Mouse (Mus musculus): Measurements from ENCODE around the gene Bcam. TPM values are rescaled to one million over a fixed set of nuclear protein-coding genes. Genes with fewer than 3 reads are reported as not detected.
"Not testable (repeated sequence)": the region's sequence is repeated elsewhere in the genome, so short reads cannot be mapped to it uniquely, and the experiment has no call there.

The Bcam gene
- total RNA-seq (2021): 10 to 100 TPM; 43.5 to 53.8 TPM
- long read RNA-seq, experiment 1, transcript Bcam-201 (15 exons, 2,429 nt): major isoform, 28 of 38 reads
- long read RNA-seq, experiment 1, partial matches to known transcripts: 5 of 38 reads
- long read RNA-seq, experiment 1, other reads (novel, unspliced or antisense): 2 of 38 reads
- long read RNA-seq, experiment 2, transcript Bcam-201 (15 exons, 2,429 nt): major isoform, 18 of 26 reads
- long read RNA-seq, experiment 2, partial matches to known transcripts: 4 of 26 reads
- long read RNA-seq, experiment 2, other reads (novel, unspliced or antisense): 4 of 26 reads

DNA sequence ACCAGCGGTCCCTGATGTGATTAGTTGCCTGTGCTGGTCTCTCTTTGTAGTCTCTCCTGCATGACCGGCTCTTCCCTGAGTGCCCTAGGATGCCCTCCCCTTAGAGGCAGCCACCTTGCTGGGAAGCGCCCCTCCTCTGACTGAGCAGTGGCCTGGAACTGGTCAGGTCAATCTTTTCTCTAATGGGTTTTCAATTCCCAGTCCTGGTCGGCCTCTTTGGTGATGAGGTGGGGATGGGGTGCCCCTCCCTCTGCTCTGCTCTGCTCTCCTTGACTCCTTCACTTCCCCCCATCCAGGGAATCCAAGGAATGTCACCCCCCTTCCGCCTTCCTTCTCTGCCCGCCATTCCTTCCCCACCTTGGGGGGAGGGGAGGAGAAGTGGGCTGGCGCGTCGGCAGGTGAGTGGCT lies at the start of gene Bcam:
Bcam (minus strand) TSS at position 33 of the 408 bp plus-strand sequence.
- DNase-seq: no peak

GRCm38 (mm10) chr7:19818875-19819274 lies 48.1 kb upstream of the Bcam start:
- no peak for DNase-seq

GRCm38 (mm10) chr7:19818440-19818839 lies 47.6 kb upstream of the Bcam start:
- peak; percentile 64 to 72 for DNase-seq

DNA sequence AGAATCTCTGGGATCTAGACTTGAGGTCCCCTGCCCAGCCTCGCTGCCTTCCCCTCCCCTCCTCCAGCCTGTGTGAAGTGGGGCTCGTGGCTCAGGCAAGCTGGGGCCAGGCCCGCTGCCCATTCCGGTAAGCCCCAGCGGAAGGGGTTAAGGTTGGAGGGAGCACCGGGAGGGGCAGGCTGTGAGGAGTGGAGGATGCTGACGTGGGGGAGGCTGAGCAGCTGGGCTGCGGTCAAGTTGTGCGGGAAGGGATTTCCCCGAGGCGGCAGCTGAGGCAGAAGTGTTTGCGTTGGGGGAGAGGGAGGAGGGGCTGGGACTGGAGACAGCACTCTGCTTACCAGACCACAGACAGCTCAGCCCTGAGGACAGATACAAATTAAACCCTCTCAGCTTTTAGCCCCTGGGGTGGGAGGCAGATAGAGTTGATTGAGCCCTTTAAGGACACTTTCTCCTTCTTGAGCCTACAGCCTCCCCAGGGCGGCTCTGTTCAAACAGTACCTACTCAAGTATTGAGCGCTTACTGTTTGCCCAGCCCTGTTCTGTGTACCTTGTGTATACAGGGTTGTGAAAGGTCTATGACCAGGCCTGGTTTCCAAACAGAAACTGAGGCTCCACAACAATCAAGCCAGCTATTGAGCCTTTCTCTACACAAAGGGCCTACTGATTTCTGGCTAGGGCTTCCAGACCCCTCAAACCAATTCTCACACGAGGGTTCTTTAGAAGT lies 46.7 kb upstream of the Bcam start:
- DNase-seq: peak; percentile 28 to 68

- peak; percentile 90 to 95 for DNase-seq
Observed at GRCm38 (mm10) chr7:19816224-19816771, 45.5 kb upstream of the Bcam start.

DNA sequence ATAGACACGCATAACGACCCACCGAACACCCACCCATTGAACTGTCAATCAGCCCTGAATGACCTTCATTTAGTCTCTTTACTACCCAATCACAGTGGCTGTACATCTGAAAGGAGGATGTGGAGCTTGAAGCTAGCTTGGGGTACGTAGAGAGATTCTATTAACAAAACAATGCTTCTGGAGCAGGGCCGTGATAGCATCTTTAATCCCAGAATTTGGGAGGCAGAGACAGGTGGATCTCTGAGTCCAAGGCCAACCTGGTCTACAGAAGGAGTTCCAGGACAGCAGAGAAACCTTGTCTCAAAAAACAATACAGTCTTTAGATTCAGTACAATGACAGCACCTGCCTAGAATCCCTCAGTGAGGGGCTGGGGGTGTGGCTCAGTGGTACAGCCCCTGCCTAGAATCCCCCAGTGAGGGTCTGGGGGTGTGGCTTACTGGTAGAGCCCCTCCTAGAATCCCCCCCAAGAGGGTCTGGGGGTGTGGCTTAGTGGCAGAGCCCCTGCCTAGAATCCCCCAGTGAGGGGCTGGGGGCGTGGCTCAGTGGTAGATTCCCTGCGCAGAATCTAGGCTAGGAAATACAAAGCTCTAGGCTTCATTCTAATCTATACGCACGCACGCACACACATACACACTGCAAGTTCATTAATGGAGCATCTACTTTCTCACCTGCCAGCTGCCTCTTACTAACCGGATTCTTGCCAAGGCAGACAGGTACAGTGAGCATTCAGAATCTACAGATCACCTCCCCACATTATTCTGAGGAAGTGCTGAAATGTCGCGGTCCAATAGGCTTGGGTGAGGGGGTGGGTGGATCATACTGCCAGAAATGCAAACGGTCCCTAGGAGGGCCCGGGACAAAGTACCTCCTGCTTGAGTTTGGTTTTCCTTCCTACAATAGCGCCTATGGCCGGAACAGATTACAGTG lies 44.7 kb upstream of the Bcam start:
- no peak for DNase-seq

DNA sequence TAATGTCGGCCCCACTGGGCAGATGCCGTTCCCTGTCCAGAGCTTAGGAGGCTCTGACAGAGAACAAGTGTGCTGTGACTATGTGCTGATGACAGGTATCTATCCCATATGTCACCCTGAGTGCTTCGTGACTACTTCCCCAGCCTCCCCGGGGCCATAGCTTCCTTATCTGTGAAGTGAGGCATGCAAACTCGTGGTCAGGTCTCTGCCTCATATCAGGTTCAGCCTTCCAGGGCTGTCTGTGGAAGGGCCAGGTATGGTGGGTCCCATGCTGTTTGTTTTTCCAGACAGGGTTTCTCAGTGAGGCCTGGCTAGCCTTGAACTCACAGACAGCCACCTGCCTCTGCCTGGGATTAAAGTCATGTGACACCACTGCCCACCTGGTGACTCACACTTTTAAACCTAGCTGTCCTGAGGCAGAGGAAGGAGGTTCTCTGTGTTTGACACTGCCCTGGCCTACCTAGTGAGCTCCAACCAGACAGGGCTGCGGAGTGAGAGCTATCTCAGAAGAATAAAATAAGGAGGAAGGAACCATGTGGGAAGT lies 42.8 kb upstream of the Bcam start:
- DNase-seq: no peak

- no peak for DNase-seq
Observed at GRCm38 (mm10) chr7:19813161-19813560, 42.3 kb upstream of the Bcam start.

DNA sequence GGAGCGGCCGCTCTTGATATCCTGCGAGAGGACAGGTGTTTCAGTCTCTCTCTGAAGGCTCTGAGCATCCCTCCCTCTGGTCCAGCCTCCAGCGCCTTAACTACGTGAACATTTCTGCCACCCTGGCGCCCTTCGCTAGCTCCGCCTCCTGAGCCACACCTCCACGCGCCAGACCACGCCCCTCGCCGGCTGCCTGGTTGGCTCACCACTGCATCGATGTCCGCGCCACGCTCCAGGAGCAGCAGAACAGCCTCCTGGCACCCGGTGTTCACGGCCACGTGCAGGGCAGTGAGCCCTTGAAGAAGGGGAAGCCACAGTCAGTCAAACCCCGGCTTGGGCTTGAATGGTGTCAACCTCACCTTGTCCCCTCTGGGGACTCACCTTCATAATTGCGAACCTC lies 40.3 kb upstream of the Bcam start:
- DNase-seq: peak in 1 of 2 experiments; percentile 57

- DNase-seq: peak; percentile 58 to 62
Observed at GRCm38 (mm10) chr7:19809369-19809768, 38.6 kb upstream of the Bcam start.

- no peak for DNase-seq
Observed at GRCm38 (mm10) chr7:19806356-19806969, 35.6 kb upstream of the Bcam start.

DNA sequence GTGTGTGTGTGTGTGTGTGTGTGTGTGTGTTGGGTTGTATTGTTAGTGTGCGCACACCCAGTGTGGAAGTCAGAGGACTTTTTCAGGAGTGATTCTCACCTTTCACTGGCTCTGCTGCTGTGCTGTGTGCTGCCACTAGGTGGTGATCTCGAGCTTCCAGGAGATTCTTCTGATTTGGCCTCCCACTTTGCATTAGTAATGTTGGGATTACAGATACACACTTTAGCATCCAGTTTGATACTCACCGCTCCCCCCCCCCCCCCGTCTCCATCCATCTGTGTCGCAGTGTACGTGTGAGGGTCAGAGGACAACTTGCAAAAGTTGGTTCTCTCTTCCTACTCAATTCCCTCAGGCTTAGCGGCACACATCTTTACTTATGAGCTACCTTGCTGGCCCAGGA lies 32.2 kb upstream of the Bcam start:
- peak; percentile 78 to 83 for DNase-seq

GRCm38 (mm10) chr7:19800764-19801163 lies 29.9 kb upstream of the Bcam start:
- peak; percentile 60 to 66 for DNase-seq

DNA sequence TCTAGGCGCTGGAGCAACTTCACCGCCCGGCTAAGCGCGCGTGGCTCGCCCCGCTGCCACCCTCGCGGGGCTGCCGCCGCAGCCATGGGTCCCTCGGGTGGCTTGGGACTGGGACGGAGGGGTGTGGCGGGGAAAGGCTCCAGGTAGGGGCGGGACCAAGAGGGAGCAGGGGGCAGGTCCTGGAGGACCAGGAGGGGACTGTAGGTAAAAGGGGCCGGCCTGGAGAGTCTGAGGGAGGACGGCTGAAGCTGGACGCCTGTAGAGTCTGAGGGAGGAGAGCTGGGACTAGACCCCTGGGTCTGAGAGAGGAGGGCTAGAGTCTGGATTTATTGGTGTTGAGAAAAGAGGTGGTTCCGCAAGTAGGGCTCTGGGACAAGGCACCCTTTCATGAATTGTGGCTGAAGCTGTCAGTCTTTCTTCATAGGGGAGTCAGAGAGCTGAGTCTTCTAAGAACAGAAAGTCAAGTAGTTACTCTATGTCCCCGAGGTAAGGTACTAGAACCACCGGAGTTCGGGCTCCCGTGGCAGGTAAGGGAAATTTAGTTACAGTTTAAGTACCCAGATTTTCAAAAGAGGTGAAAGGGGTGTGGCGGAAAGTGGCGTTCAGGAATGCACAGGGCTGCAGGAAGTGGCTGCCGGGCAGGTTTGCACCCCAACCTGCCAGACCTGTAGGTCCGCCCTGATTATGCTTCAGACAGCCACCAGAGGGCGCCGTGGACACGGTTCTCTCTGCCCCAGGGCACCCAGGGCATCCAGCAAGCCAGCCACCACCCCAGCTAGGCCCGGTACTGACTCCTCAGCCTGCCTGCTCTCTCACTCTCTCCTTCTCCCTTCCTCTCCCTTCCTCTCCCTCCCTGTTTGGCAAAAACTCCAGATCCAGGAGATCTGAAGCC lies 26.1 kb upstream of the Bcam start, which contains the start of gene Cblc:
Cblc (minus strand) TSS at position 113 of the 892 bp plus-strand sequence.
- peak; percentile 85 to 90 for DNase-seq

DNA sequence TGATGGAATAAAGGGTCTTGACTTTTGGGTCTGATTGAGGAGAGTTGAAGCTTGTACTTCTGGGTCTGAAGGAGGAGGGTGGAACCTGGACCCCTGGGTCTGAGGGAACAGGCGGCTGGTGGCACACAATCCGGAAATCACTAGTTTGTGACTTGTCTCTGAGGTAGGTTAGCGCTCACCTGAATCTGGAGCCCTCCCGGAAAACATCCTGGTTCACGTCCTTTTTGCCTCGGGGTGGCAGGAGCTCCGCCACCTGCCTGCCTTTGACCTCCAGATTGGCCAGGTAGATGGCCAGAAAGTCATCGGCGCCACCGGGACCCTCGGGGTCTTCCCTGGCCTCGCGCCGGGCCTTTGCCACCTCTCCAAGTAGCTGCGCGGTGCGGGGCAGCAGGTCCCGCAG lies 25.4 kb upstream of the Bcam start:
- DNase-seq: no peak

GRCm38 (mm10) chr7:19795236-19795635 lies 24.4 kb upstream of the Bcam start:
- no peak for DNase-seq

GRCm38 (mm10) chr7:19792701-19793630 lies 22.1 kb upstream of the Bcam start:
- DNase-seq: no peak

DNA sequence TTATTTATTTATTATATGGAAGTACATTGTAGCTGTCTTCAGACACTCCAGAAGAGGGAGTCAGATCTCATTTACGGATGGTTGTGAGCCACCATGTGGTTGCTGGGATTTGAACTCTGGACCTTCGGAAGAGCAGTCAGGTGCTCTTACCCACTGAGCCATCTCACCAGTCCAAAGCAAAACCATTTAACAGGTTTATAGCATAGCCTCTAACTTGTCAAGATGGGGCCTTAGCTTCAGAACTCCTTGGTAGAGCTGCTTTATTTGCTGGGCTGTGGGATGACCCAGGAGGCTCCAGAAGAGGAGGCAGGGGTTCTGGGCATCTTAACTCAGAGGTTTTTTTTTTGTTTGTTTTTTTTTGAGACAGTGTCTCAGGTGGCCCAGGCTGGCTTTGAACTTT lies 20.7 kb upstream of the Bcam start:
- DNase-seq: not testable (repeated sequence)

GRCm38 (mm10) chr7:19789904-19790347 lies 19.1 kb upstream of the Bcam start:
- peak; percentile 93 to 96 for DNase-seq
